Mouse (Mus musculus): ENCODE measurements around the gene Mxd3. TPM values are rescaled to one million over a fixed set of nuclear protein-coding genes. Genes with fewer than 3 reads are reported as not detected.

Gene Mxd3
- total RNA-seq (2023; ENCODE audit: inconsistent age) = 1.8 to 2.6 TPM (median 2.2 TPM) in 4 replicates

DNA sequence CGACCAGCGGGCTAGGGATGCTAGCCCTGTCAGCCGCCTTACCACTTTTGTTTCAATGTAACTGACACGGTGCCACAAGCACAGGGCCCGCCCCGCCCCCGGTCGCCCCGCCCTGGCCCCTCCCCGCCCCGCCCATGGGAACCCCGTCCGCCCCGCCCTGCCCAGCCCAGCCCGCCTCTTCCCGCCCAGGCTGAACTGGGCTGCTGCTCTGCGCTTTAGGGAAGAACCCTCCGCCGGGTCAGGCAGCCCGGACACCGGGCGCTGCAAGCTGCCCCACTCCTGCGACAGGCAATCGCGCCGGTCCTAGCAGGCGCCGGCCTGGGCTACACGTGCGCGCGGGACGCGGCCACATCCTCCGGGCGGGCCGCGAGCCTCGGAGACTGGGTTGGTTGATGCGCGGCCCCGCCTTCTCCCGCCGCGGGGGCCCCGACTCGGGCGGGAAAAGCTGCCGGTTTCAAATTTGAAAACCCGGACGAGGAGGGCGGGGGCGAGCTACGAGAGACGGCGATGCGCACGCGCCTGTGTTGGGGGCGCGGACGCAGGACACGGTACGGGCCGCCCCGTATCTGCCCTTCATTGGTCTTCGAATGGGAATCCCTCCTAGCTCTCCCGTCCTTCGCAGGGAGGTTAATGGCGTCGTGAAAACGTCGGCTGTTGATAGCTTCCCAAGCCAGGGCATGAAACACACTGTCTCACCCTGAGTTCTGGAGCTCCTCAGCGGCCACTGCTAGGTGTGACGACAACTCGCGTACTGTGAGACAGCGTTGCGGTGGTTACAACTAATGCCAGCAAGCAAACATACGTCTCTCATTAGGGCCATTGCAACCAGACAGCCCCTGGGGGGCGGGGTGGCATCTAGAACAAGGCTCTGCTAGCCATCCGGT, at the start of gene Mxd3:
TSS of gene Mxd3 (minus strand) at position 141 of the 884 bp plus-strand sequence.

DNA sequence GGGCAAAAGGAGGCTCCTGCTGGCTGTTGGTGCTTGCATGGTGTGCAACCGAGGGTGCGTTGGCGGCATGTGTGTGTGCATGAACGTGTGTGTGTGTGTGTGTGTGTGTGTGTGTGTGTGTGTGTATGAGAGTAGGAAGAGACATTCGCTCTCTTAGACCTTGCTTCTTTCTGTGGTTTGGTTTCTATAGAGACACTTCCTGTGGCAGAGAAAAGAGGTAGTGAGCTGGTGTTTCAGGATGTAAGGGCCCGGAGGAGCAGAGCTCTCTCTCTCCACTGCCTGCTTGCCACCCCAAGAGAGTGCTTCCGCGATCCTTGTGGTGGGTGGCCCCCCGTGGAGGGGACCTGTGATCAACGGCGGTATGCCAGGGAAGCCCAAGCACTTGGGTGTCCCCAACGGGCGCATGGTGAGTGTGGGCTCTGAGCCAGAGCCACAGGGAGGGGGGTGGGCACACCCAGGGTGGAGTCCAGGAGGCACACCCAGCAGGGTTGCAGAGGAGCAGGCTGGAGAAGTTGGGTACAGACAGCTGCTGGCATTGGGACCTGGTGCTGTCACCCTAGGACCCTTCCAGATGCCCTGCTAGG, 40.0 kb upstream of the Mxd3 start, which contains the start of gene Rgs14:
TSS of gene Rgs14 (plus strand) at position 202 of the 584 bp plus-strand sequence.

DNA sequence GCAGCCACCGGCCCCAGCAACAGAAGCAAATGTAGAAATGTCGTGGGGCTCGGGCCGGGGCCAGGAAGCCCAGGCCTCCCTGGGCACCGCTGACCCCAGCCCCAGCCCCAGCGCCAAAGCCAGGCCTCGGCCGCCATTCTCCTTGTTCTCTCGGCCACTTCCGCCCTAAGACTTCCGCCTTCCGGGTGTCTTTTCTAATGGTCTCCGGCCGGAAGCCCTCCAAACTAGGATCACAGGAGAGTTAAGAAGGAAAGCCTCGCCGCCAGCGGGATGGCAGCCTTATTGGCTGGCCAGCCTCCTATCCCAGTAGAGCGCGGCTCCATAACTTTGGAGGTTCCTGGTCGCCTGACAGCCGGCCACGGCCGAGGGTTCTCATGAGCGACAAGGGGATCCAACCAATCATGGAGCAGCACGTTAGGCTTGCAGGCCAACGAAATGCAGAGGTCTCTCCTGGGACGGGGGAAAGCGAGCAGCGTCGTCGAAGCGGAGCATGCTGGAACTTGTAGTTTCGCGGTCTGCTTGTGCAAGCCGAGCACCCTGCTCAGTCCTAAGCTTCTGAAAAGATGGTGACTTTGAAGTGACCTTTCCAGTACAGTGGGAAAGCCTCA, 32.9 kb upstream of the Mxd3 start, which contains the start of gene Lman2:
TSS of gene Lman2 (minus strand) at position 331 of the 608 bp plus-strand sequence.

DNA sequence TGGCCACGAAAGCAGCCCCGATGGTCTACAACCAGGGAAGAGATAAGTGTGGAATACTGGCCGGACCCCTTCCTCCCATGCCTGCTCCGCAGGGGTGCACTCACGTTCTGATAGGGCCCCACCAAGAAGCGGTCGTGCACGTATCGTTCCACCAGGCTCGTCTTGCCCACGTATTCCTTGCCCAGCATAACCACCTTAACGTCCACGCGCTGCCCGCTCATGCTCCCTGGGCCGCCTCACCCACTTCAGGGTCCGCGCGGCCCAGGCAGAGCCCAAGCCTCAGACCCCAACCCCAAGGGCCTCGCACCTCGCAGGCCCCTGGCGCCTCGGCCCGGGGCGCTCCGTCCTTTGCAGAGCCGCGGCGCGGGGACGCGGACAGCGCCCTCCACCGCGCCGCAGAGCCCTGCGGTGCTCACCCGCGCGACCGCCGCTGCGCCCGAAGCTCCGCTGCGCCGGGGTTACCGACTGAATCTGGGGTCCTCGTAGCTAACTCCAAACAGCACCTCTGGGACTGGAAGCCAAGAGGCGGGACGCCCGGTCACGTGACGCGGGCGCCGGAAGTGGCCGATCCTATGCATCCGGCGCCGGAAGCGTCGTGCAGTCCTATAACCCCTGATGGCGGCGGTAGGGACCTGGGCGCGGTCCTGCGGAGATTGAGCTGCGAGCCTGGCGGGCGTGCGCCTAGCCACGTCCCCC, 8.0 kb downstream of the Mxd3 start, which contains the start of gene Rab24:
TSS of gene Rab24 (minus strand) at position 513 of the 696 bp plus-strand sequence.

DNA sequence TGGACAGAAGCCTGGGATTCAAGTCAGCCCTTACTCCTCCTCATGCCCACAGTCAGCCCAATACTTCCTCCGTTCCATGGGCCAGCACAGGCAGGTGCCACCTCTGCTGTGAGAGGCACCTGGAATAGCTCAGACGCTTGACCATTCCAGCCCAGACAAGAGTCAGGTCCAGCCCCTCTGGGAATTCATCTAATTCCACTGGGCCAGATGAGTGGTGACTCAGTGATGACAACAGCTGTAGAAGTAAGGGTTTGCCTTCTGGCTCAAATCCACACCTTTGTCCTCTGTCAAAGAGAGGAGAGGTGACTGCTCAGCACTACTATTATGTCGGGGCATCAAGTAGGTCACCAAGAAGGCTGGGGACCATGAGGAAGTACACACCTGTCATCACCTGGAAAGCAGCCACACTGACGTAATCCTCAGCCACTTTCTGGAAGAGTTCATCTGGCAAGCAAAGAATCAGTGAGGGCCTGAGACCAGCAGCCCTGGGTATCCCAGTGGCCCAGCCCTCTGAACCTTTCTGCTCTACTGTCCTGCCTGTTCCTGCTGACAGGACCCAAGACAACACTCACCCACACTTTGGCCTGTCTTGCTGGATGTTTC, 9.6 kb downstream of the Mxd3 start, which contains the start of gene Prelid1:
TSS of gene Prelid1 (plus strand) at position 570 of the 603 bp plus-strand sequence.

Other genes with a start within 250 kb of the Mxd3 start
- gene Uimc1, start 229.5 kb downstream of the Mxd3 start, total RNA-seq (2023; ENCODE audit: inconsistent age) = 64.9 to 78.5 TPM (median 73.2 TPM) in 4 replicates
- 21.9 to 37.1 TPM (median 26.3 TPM) in 4 replicates for gene Zfp346, start 224.5 kb downstream of the Mxd3 start, total RNA-seq (2023; ENCODE audit: inconsistent age)
- not detected in 4 replicates for gene Gm17617, start 196.3 kb downstream of the Mxd3 start, total RNA-seq (2023; ENCODE audit: inconsistent age)
- gene Fgfr4, start 177.2 kb downstream of the Mxd3 start, total RNA-seq (2023; ENCODE audit: inconsistent age) = not detected in 4 replicates
- gene Nsd1, start 120.0 kb downstream of the Mxd3 start, total RNA-seq (2023; ENCODE audit: inconsistent age) = 174 to 194 TPM (median 186 TPM) in 4 replicates
- gene Prelid1, start 9.3 kb downstream of the Mxd3 start, total RNA-seq (2023; ENCODE audit: inconsistent age) = 127 to 142 TPM (median 132 TPM) in 4 replicates
- 56.0 to 78.1 TPM (median 72.9 TPM) in 4 replicates for gene Rab24, start 7.9 kb downstream of the Mxd3 start, total RNA-seq (2023; ENCODE audit: inconsistent age)
- 110 to 124 TPM (median 118 TPM) in 4 replicates for gene Lman2, start 33.0 kb upstream of the Mxd3 start, total RNA-seq (2023; ENCODE audit: inconsistent age)
- 67.6 to 76.8 TPM (median 73.8 TPM) in 4 replicates for gene Rgs14, start 39.9 kb upstream of the Mxd3 start, total RNA-seq (2023; ENCODE audit: inconsistent age)
- gene Slc34a1, start 68.4 kb upstream of the Mxd3 start, total RNA-seq (2023; ENCODE audit: inconsistent age) = 0.15 to 0.63 TPM (median 0.37 TPM) in 4 replicates
- gene Pfn3, start 85.4 kb upstream of the Mxd3 start, total RNA-seq (2023; ENCODE audit: inconsistent age) = not detected in 4 replicates
- gene F12, start 97.0 kb upstream of the Mxd3 start, total RNA-seq (2023; ENCODE audit: inconsistent age) = 1.6 to 3.1 TPM (median 1.8 TPM) in 4 replicates
- gene Grk6, start 115.2 kb upstream of the Mxd3 start, total RNA-seq (2023; ENCODE audit: inconsistent age) = 461 to 500 TPM (median 466 TPM) in 4 replicates
- gene Prr7, start 134.4 kb upstream of the Mxd3 start, total RNA-seq (2023; ENCODE audit: inconsistent age) = 32.8 to 35.9 TPM (median 35.6 TPM) in 4 replicates
- 0.29 to 0.61 TPM (median 0.48 TPM) in 3 of 4 replicates, not detected in the other for gene Dbn1, start 158.3 kb upstream of the Mxd3 start, total RNA-seq (2023; ENCODE audit: inconsistent age)
- 23.1 to 32.2 TPM (median 27.2 TPM) in 4 replicates for gene Pdlim7, start 183.9 kb upstream of the Mxd3 start, total RNA-seq (2023; ENCODE audit: inconsistent age)
- gene Dok3, start 199.5 kb upstream of the Mxd3 start, total RNA-seq (2023; ENCODE audit: inconsistent age) = 312 to 332 TPM (median 327 TPM) in 4 replicates
- 135 to 156 TPM (median 143 TPM) in 4 replicates for gene Ddx41, start 206.8 kb upstream of the Mxd3 start, total RNA-seq (2023; ENCODE audit: inconsistent age)
- gene Fam193b, start 241.3 kb upstream of the Mxd3 start, total RNA-seq (2023; ENCODE audit: inconsistent age) = 144 to 171 TPM (median 151 TPM) in 4 replicates
- 83.2 to 101 TPM (median 86.8 TPM) in 4 replicates for gene Tmed9, start 243.9 kb upstream of the Mxd3 start, total RNA-seq (2023; ENCODE audit: inconsistent age)